Mouse (Mus musculus) hindbrain, embryonic 12.5 days (tissue): ENCODE data around the gene Dpm2. TPM values are rescaled to one million over a fixed set of nuclear protein-coding genes. Genes with fewer than 3 reads are reported as not detected.
A peak's percentile ranks its signal among the peaks of the same experiment; 100 is the strongest.

Experiments
- ATAC-seq: fragments of 200-750 bp; cut with Nextera tagmentation; 2 replicates; pipeline ENCODE4 v1.8.0; 2017; ENCODE audit warnings: moderate TSS enrichment; ENCODE audit not compliant: low FRiP score
- H3K27ac ChIP-seq: fragments of 300-500 bp; sonication (generic); 2 replicates; pipeline ENCODE4 v1.5.1; 2016; ENCODE audit warnings: mild to moderate bottlenecking
- H3K27me3 ChIP-seq: fragments of 300-500 bp; sonication (generic); 2 replicates; pipeline ENCODE4 v1.6.1; 2016; ENCODE audit warnings: mild to moderate bottlenecking
- H3K36me3 ChIP-seq: fragments of 300-500 bp; sonication (generic); 2 replicates; pipeline ENCODE4 v1.6.1; 2016; ENCODE audit warnings: mild to moderate bottlenecking
- H3K4me1 ChIP-seq: fragments of 300-500 bp; sonication (generic); 2 replicates; pipeline ENCODE4 v1.6.1; 2016
- H3K4me2 ChIP-seq: fragments of 300-500 bp; sonication (generic); replicated peaks from 2 replicates; pipeline ENCODE4 v1.6.1; 2016; ENCODE audit warnings: mild to moderate bottlenecking
- H3K4me3 ChIP-seq: fragments of 300-500 bp; sonication (generic); 2 replicates; pipeline ENCODE4 v1.5.1; 2016; ENCODE audit warnings: mild to moderate bottlenecking
- H3K9ac ChIP-seq: fragments of 300-500 bp; sonication (generic); 2 replicates; pipeline ENCODE4 v1.6.1; 2016; ENCODE audit warnings: mild to moderate bottlenecking, moderate library complexity
- H3K9me3 ChIP-seq: fragments of 300-500 bp; sonication (generic); replicated peaks from 2 replicates; pipeline ENCODE4 v1.6.1; 2016; ENCODE audit warnings: mild to moderate bottlenecking
- whole genome bisulfite sequencing: fragments of 180-500 bp; shearing (Covaris S2); methylation state at CpG from one replicate; pipeline ENCODE4 v1.1.7; 2016; 5-methylcytosine and 5-hydroxymethylcytosine counted together
- polyA plus RNA-seq: library from polyadenylated mRNA; unstranded; fragments of >200 nt; fragmentation: Nextera tagmentation; extraction: Ambion mirVana; gene quantifications from 2 replicates; pipeline ENCODE4 v1.2.1, GENCODE M21; 2016

The Dpm2 gene
- polyA plus RNA-seq, 1 experiment from 2014 or later: 117 TPM

DNA sequence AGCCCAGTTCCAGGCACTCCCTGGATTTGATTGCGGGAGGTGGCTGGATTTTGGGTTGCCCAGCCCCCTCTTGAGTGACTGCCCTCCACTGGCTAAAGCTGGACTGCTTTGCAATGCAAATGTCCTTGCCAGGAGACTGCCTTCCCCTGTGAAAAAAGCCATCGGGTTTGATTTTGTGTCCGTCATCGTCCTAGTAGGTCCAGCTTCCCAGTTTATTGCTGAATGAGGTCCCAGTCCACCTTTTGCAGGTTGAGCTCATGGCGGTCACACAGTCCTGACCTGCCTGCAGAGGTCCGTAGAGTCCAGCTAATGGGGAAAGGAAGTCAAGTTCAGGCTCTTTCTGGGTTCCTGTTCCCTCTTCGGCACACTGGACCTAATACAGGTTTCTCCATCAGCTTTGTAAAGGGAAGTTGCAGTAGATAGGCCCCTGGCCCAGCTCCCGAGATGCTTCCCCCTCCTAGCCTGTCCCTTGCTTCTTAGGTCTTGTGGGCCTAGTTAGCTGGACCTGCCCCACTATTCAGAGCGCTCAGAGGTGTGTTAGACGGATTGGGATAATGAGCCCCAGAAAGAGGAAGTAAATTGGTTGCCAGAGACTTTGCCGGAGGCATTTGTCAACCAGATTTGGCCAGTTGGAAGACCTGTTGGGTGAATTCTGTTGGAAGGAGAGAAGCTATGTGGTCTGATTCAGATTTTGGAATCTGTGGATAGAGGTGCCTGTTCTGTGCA lies 33.9 kb upstream of the Dpm2 start:
- Histone ChIP-seq H3K36me3 (no peaks in the 10 kb centered on the region), H3K4me2 (peak overlapping the region; percentile 64), H3K9ac (peak overlapping the region; percentile 97), H3K4me1 (peaks cover 67% of the 10 kb centered on the region), H3K9me3 (no peaks in the 10 kb centered on the region), H3K27me3 (no peaks in the 10 kb centered on the region), H3K27ac (peak overlapping the region; percentile 44), H3K4me3 (peak overlapping the region; percentile 91)
- no peak for ATAC-seq
- WGBS: 5% methylated on average over 11 of the region's 11 CpGs

DNA sequence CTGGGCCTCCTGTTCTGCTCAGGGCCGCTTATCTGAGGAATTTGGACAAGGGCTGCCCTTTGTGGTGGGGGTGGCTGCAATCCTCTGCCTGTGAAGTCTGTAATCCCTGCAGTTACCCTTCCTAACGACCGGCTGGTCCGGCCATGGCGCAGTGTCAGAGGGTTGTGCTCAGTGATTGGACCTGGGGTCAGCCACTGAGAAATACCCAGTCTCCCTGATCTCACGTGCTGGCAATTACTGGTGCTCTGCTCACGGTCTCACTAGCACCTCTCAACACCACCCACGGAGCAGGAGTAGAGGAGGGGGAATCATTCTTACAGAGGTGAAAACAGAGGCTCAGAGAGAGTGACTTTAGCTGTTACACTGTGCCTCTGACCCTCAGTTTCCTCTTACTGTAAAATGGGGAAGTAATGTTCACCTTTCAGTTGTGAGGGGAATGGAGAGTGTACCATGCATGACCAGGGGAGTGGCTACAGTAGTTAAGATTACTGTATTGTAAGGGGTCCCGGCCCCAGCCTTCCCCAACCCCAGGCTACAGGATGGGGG lies 33.2 kb upstream of the Dpm2 start:
- ATAC-seq: no peak
- whole genome bisulfite sequencing: 14% methylated on average over 9 of the region's 9 CpGs
- peaks cover 68% of the 10 kb centered on the region for H3K4me1 ChIP-seq

DNA sequence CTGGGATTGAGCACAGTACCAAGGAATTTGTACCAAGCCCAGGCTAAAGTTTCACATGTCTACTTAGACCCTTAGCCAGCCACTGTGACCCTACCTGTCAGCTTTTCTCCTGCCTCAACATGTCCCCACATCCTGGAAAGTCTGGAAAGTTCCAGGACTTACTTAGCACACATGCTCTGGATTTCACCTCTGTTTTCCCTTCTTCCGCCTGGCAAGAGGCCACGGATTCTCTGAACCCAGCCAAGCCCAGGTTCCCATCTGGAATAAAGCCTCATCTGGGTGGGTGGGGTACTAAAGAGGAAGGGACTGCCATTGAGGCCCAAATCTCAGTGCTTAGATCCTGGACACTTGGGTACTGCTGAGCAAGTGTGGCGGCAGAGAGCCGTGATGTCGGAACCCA lies 32.7 kb upstream of the Dpm2 start:
- H3K4me2 ChIP-seq: peak overlapping the region; percentile 64
- peaks cover 68% of the 10 kb centered on the region for H3K4me1 ChIP-seq
- peak overlapping the region; percentile 91 for H3K4me3 ChIP-seq
- H3K27me3 ChIP-seq: no peaks in the 10 kb centered on the region
- H3K9me3 ChIP-seq: no peaks in the 10 kb centered on the region
- ATAC-seq: no peak
- WGBS: 78% methylated on average over 5 of the region's 5 CpGs
- peak overlapping the region; percentile 97; the same call in 1 of the 2 replicates for H3K9ac ChIP-seq
- H3K36me3 ChIP-seq: no peaks in the 10 kb centered on the region
- H3K27ac ChIP-seq: no peak overlapping the region

More for the DNA sequence above, 33.2 kb upstream of the Dpm2 start:
- H3K27ac ChIP-seq: no peak overlapping the region
- no peaks in the 10 kb centered on the region for H3K36me3 ChIP-seq
- peak overlapping the region; percentile 91 for H3K4me3 ChIP-seq
- peak overlapping the region; percentile 64 for H3K4me2 ChIP-seq
- H3K9me3 ChIP-seq: no peaks in the 10 kb centered on the region
- H3K9ac ChIP-seq: peak overlapping the region; percentile 97
- H3K27me3 ChIP-seq: no peaks in the 10 kb centered on the region

DNA sequence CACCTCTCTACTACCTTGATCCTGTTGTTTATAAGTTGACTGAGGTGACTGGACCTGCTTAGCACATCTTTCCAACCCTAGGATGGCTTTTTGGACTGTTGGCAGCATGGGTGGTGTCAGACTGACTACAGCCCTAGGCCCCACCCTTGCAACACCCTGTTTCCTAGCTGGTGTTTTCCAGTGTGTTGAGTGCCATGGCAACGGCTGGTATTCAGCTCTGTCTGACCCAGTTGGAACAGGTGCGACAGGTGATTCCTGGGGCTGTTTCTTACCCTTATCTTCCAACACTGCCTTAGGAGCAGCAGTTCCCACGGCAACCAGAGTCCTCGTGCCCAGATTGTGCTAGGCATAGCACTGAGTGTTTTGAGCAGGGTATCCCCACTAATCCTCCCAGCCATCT lies 32.2 kb upstream of the Dpm2 start:
- no peak overlapping the region for H3K4me3 ChIP-seq
- no peaks in the 10 kb centered on the region for H3K27me3 ChIP-seq
- peak overlapping the region; percentile 64 for H3K4me2 ChIP-seq
- peak overlapping the region; percentile 97; the same call in 1 of the 2 replicates for H3K9ac ChIP-seq
- no peak overlapping the region for H3K27ac ChIP-seq
- 74% methylated on average over 4 of the region's 4 CpGs for WGBS
- H3K4me1 ChIP-seq: peaks cover 65% of the 10 kb centered on the region
- H3K36me3 ChIP-seq: no peaks in the 10 kb centered on the region
- ATAC-seq: no peak
- no peaks in the 10 kb centered on the region for H3K9me3 ChIP-seq

DNA sequence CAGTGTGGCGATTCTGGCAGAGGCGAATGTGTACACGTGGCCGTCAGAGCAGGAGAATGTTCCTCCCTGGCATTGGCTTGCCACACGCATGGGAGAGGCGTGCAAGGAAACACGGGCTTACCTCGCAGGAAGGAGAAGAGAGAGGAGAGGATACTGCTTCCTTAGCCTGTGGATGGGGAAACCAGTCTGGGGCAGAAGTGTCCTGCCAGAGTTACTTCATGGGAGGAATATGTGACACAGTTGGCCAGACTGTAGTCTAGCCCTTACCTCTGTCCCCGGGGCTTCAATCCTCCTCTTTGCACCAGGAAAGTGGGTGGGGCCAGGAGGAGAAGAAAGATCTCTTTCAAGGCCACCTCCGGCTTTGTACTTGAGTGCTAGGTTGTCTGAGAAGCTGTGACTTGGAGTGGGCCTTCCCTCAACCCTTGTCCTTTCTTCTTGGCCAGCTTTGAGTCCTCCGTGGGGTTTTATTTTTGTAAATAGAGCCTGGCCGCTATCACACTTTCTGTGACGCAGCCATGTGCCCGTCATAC lies 31.1 kb upstream of the Dpm2 start:
- peaks cover 55% of the 10 kb centered on the region for H3K4me1 ChIP-seq
- H3K27ac ChIP-seq: no peak overlapping the region; the same call in 1 of the 2 replicates

DNA sequence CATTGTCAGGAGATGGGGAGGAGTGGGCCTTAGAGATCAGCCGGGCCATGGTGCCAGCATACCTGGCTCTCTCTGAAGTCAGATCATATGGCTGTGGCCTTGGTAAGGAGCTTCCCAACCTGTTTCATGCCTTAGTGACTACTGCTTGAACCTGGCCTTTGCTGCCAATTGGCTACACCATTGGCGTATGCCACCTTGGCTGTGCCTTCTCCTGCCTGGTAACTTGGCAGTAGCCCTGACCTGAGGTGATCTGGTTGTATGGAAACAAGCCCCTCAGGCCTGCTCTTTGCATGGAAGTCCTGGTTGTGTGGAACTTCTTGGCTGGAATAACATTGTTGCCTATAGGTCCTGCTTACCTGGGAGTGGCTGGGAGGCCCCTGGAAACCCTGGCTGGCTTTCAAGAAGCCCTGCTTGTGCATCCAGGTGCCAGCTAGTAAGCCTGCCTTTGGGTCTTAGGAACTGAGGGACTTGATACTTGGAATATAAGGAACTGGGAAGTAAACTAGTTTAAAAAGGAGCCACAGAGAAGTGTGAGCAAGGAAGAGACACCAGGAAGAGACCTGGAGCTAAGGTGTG lies 29.2 kb upstream of the Dpm2 start:
- no peak for ATAC-seq
- Histone ChIP-seq H3K4me1 (peaks cover 49% of the 10 kb centered on the region), H3K27ac (no peak overlapping the region), H3K4me2 (no peak overlapping the region), H3K9me3 (no peaks in the 10 kb centered on the region), H3K27me3 (no peaks in the 10 kb centered on the region), H3K9ac (no peak overlapping the region), H3K36me3 (no peaks in the 10 kb centered on the region), H3K4me3 (no peak overlapping the region)
- WGBS: 92% methylated on average over 2 of the region's 2 CpGs

More for the DNA sequence above, 31.1 kb upstream of the Dpm2 start:
- no peak for ATAC-seq
- no peaks in the 10 kb centered on the region for H3K36me3 ChIP-seq
- WGBS: 80% methylated on average over 14 of the region's 14 CpGs
- H3K4me2 ChIP-seq: peak overlapping the region; percentile 64
- H3K9ac ChIP-seq: no peak overlapping the region
- no peaks in the 10 kb centered on the region for H3K9me3 ChIP-seq
- H3K4me3 ChIP-seq: no peak overlapping the region
- H3K27me3 ChIP-seq: no peaks in the 10 kb centered on the region

DNA sequence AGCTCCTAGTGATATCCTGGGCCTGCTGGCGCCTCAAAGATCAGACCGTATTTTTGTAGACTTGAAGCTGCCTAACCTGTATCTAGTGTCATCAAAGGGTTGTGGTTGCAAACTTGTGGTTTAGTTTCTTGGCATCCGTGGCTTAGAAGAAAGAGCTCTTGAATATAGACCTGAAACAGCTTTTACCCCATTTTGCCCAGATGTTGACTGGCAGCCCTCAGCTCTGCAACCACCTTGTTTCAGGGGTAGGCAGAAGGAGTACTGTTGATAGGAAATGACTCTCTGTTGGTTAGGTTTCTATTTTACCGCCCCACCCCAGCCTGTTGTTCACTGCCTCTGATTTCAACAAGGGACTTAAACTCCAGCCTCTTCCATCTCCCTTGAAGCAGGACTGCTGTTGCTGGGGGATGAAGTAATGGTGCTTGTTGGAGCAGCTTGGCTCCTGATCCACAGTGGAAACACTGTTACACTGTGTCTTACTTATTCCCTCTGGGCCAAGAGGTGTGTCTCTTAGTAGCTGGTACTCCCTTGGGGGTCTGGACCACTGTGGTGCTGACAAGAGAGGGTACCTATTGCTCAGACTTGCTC lies 28.6 kb upstream of the Dpm2 start:
- H3K27me3 ChIP-seq: no peaks in the 10 kb centered on the region
- no peaks in the 10 kb centered on the region for H3K36me3 ChIP-seq
- no peaks in the 10 kb centered on the region for H3K9me3 ChIP-seq
- no peak overlapping the region for H3K4me2 ChIP-seq
- no peak for ATAC-seq
- no peak overlapping the region for H3K27ac ChIP-seq
- H3K4me3 ChIP-seq: no peak overlapping the region
- H3K9ac ChIP-seq: no peak overlapping the region
- WGBS: 93% methylated on average over 4 of the region's 4 CpGs
- H3K4me1 ChIP-seq: peaks cover 42% of the 10 kb centered on the region

DNA sequence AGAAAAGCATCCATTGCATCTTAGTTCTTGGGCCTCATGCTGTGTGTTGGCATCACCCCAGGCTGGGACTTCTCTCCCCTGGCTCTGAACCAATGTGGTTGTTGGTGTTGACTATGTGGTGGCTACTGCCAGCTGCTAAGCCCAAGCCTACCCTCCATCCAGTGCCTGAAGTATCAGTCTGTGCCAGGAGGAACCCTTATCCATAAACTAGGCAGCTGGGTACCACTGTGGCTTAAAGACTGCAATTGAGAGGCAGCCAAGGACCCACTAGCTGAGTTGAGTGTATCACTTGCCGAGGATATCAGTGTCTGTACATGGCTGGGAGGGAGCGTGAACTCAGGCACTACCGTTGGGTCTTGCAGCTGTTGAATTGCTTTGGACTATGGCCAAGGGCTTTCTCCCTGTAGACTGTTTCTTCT lies 27.6 kb upstream of the Dpm2 start:
- ATAC-seq: no peak
- H3K36me3 ChIP-seq: no peaks in the 10 kb centered on the region
- H3K9ac ChIP-seq: no peak overlapping the region
- H3K4me2 ChIP-seq: no peak overlapping the region
- no peak overlapping the region for H3K27ac ChIP-seq
- peaks cover 32% of the 10 kb centered on the region for H3K4me1 ChIP-seq
- 88% methylated on average over 3 of the region's 3 CpGs for WGBS
- no peak overlapping the region for H3K4me3 ChIP-seq
- no peaks in the 10 kb centered on the region for H3K27me3 ChIP-seq
- no peaks in the 10 kb centered on the region for H3K9me3 ChIP-seq

DNA sequence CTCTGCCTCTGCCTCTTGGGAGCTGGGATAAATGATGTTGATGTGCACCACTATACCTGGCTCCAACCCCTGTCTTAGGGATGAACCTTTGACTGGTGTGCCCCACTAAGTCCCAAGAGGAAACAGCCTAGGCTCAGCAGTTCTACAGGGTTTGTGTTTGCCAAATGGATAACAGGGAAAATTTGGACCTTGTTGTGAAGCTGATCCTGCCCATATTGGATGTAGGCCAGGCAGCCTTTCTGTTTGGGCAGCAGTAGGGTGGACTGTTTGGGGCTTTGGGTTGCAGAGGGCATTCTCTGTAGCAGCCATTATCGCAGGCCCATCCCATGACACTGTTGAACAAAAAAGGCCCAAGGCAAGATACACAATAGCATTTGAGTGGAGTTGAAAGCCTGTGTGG lies 23.7 kb upstream of the Dpm2 start:
- no peak overlapping the region for H3K4me2 ChIP-seq
- no peaks in the 10 kb centered on the region for H3K36me3 ChIP-seq
- H3K9me3 ChIP-seq: no peaks in the 10 kb centered on the region
- no peak overlapping the region for H3K4me3 ChIP-seq
- H3K4me1 ChIP-seq: peaks cover 25% of the 10 kb centered on the region
- no peaks in the 10 kb centered on the region for H3K27me3 ChIP-seq
- no peak overlapping the region for H3K27ac ChIP-seq
- WGBS: 88% methylated on average over 1 of the region's 1 CpGs
- no peak overlapping the region for H3K9ac ChIP-seq
- no peak for ATAC-seq

DNA sequence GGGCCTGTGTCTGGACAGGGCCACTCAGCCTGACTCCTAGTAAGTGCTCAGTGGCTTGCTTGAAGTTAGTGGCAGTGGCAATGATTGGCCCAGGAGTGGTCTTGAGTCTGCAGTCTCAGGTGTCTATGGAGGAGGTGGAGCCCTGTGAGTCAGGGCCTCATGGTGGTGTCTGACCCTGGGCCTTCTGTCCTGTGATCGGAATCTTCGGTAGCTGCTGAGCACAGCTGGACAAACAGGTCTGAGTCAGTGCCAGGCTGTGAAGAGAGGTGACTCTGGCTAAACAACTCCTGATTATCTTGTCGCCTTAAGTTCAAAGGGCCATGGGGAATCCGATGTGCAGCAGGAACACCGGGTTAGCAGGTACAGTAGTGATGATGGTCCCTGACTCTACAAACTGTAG lies 23.3 kb upstream of the Dpm2 start:
- H3K9ac ChIP-seq: no peak overlapping the region
- ATAC-seq: no peak
- H3K27ac ChIP-seq: no peak overlapping the region
- 82% methylated on average over 5 of the region's 5 CpGs for WGBS
- peaks cover 25% of the 10 kb centered on the region for H3K4me1 ChIP-seq
- H3K36me3 ChIP-seq: no peaks in the 10 kb centered on the region
- no peaks in the 10 kb centered on the region for H3K27me3 ChIP-seq
- H3K4me3 ChIP-seq: no peak overlapping the region
- H3K9me3 ChIP-seq: no peaks in the 10 kb centered on the region
- no peak overlapping the region for H3K4me2 ChIP-seq

DNA sequence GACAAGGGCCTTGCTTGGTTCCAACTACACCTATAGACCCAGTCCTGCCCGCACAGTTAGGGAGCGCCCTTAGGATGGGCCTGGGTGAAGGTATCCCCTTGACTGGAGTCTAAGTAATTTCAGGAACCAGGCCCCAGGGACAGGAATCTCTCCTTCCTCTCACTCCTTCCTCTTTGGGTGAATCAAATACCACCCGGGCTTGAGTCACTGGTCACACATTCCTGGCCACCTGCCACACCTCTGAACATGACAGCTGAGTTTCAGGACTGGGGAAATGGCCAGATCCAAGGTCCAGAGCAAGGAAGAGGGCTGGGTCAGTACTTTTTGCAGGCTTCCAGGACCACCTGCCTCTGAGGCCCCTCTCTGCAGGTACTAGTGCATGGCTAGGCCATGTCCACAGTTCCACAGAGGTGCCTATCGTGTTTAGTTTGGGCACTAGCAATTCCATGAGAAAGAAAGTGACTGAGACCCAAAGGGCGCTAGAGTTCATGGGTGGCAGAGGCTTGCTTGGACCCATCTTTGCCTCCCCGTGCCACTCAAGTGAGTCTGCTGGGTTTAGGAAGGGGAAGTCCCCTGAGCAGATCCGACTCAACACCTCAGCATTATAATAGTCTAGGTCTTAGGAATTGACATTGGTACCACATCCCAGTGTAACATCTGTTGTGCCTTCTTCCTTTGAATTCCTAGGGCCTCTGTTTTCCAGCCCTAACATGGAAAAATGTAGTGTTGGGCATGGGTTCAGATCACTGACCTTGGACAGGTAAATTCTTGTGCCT lies 22.5 kb upstream of the Dpm2 start:
- H3K36me3 ChIP-seq: no peaks in the 10 kb centered on the region
- peaks cover 25% of the 10 kb centered on the region for H3K4me1 ChIP-seq
- H3K9me3 ChIP-seq: no peaks in the 10 kb centered on the region
- no peak overlapping the region for H3K4me3 ChIP-seq
- H3K27me3 ChIP-seq: no peaks in the 10 kb centered on the region
- no peak overlapping the region for H3K4me2 ChIP-seq
- no peak overlapping the region for H3K27ac ChIP-seq
- 89% methylated on average over 7 of the region's 7 CpGs for WGBS
- no peak overlapping the region for H3K9ac ChIP-seq
- ATAC-seq: no peak

DNA sequence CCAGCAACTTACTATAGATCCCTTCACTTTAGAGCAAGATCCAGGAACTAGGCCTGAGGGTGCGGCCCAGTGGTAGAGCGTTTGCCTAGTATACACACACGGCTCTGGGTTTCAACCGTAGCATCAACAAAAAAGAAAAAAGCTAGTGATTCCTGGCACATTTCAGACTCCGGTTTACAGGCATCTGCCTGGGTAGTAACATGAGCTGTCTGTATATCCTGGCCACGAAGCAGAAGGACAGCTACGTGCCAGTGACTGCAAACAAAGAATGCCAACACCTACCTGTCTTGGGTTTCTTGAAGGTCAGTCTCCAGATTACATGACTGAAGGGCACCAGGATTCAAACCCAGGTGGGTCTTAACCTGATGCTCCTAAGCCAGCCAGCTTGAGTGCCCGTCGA lies 21.5 kb upstream of the Dpm2 start:
- no peak overlapping the region for H3K4me2 ChIP-seq
- WGBS: 86% methylated on average over 9 of the region's 9 CpGs
- peaks cover 25% of the 10 kb centered on the region for H3K4me1 ChIP-seq
- H3K27me3 ChIP-seq: no peaks in the 10 kb centered on the region
- no peak overlapping the region for H3K27ac ChIP-seq
- no peak overlapping the region for H3K9ac ChIP-seq
- no peak overlapping the region for H3K4me3 ChIP-seq
- H3K9me3 ChIP-seq: no peaks in the 10 kb centered on the region
- no peaks in the 10 kb centered on the region for H3K36me3 ChIP-seq
- ATAC-seq: no peak
